ENCODE assay signal across 31 mouse cellular contexts in genomic region chr16:20643911-20644310, GRCm38 (mm10). TPM values are rescaled to one million over a fixed set of nuclear protein-coding genes. Genes with fewer than 3 reads are reported as not detected.
A peak's percentile ranks its signal among the peaks of the same experiment; 100 is the strongest.
DNase-seq lines count a peak whose midpoint lies in the region; ATAC-seq lines count a peak whose summit lies in the region.
"Had no signal": no experiment of that assay in that cellular context is flagged by ENCODE, and none has a peak within 500 bp of the region (broad histone marks: within the 10 kb centered on the region; RNA-seq: fewer than 3 reads in every experiment).

No protein-coding gene starts in this region.

- no peaks in the 10 kb centered on the region for H3K4me1 ChIP-seq in midbrain, embryonic 11.5 days (ENCODE audit: control insufficient read depth, insufficient read depth, low read length)
- H3K4me1 ChIP-seq in midbrain, embryonic 15.5 days, result no peaks in the 10 kb centered on the region
- H3K4me1 ChIP-seq in embryonic facial prominence, embryonic 15.5 days, result peaks cover 2% of the 10 kb centered on the region; the same call in 1 of the 2 replicates
- H3K4me1 ChIP-seq: embryonic facial prominence, embryonic 12.5 days; forebrain, embryonic 13.5 days; heart, embryonic 12.5 days; heart, embryonic 15.5 days had no signal

- H3K4me2 ChIP-seq in midbrain, embryonic 11.5 days, result no peak overlapping the region
- H3K4me2 ChIP-seq in midbrain, embryonic 15.5 days, result no peak overlapping the region
- H3K4me2 ChIP-seq in embryonic facial prominence, embryonic 15.5 days (replicated peaks), result no peak overlapping the region
- H3K4me2 ChIP-seq: embryonic facial prominence, embryonic 12.5 days; forebrain, embryonic 13.5 days; heart, embryonic 12.5 days; heart, embryonic 15.5 days; hindbrain, embryonic 14.5 days had no signal

- peak; percentile 81 to 89 for DNase-seq in adrenal gland, adult (ENCODE audit: inconsistent age in 2 of 2, low spot score in 1 of 2)
- no peak for DNase-seq in adrenal gland, postnatal 4 days (ENCODE audit: low spot score in 2 of 2)
- DNase-seq in midbrain, embryonic 11.5 days (ENCODE audit: low spot score, missing footprints), result peak; percentile 10
- peak; percentile 36 for DNase-seq in adrenal gland, postnatal 14 days
- DNase-seq in testis, postnatal 14 days (ENCODE audit: low spot score), result no peak
- DNase-seq in frontal cortex, postnatal 14 days (ENCODE audit: low spot score in 2 of 2), result no peak
- DNase-seq: cerebellum, adult 18-20 months; cerebellum, adult 9-10 months; cerebellum, postnatal 14 days; gastrocnemius, adult 2 months; gastrocnemius, postnatal 14 days; heart, adult 11 months; heart, postnatal 10 days; heart, postnatal 36 days; kidney, adult 18-20 months had no signal

- no peaks in the 10 kb centered on the region for H3K27me3 ChIP-seq in midbrain, embryonic 11.5 days (ENCODE audit: control insufficient read depth, insufficient read depth, low read length)
- no peaks in the 10 kb centered on the region for H3K27me3 ChIP-seq in midbrain, embryonic 15.5 days (replicated peaks)
- no peaks in the 10 kb centered on the region for H3K27me3 ChIP-seq in embryonic facial prominence, embryonic 15.5 days
- H3K27me3 ChIP-seq: CH12.LX; embryonic facial prominence, embryonic 12.5 days; forebrain, embryonic 13.5 days; heart, embryonic 15.5 days had no signal

- H3K9ac ChIP-seq in midbrain, embryonic 11.5 days (ENCODE audit: low read length), result no peak overlapping the region
- H3K9ac ChIP-seq in midbrain, embryonic 15.5 days, result no peak overlapping the region
- no peak overlapping the region for H3K9ac ChIP-seq in embryonic facial prominence, embryonic 15.5 days
- H3K9ac ChIP-seq: embryonic facial prominence, embryonic 12.5 days; forebrain, embryonic 13.5 days; heart, embryonic 12.5 days; heart, embryonic 15.5 days; hindbrain, embryonic 14.5 days had no signal

- H3K9me3 ChIP-seq in midbrain, embryonic 11.5 days (ENCODE audit: control insufficient read depth, low read length), result no peaks in the 10 kb centered on the region
- no peaks in the 10 kb centered on the region for H3K9me3 ChIP-seq in midbrain, embryonic 15.5 days
- H3K9me3 ChIP-seq in embryonic facial prominence, embryonic 15.5 days (replicated peaks), result no peaks in the 10 kb centered on the region
- H3K9me3 ChIP-seq: embryonic facial prominence, embryonic 12.5 days; forebrain, embryonic 10.5 days; forebrain, embryonic 13.5 days; G1E; heart, embryonic 12.5 days; heart, embryonic 15.5 days; hindbrain, embryonic 10.5 days had no signal

- no peaks in the 10 kb centered on the region for H3K36me3 ChIP-seq in midbrain, embryonic 11.5 days (ENCODE audit: control insufficient read depth, insufficient read depth, low read length)
- no peaks in the 10 kb centered on the region for H3K36me3 ChIP-seq in midbrain, embryonic 15.5 days (replicated peaks)
- no peaks in the 10 kb centered on the region for H3K36me3 ChIP-seq in embryonic facial prominence, embryonic 15.5 days
- H3K36me3 ChIP-seq: embryonic facial prominence, embryonic 12.5 days; forebrain, embryonic 10.5 days; G1E; heart, embryonic 12.5 days; heart, embryonic 15.5 days; hindbrain, embryonic 10.5 days had no signal

- H3K4me3 ChIP-seq in midbrain, embryonic 11.5 days (ENCODE audit: low read depth, low read length), result no peak overlapping the region
- H3K4me3 ChIP-seq in midbrain, embryonic 15.5 days, result no peak overlapping the region
- no peak overlapping the region for H3K4me3 ChIP-seq in embryonic facial prominence, embryonic 15.5 days (replicated peaks)
- H3K4me3 ChIP-seq: embryonic facial prominence, embryonic 12.5 days; forebrain, embryonic 10.5 days; forebrain, embryonic 13.5 days; gastrocnemius, adult 2 months; heart, embryonic 12.5 days; heart, embryonic 15.5 days; hindbrain, embryonic 10.5 days had no signal

- no peak for ATAC-seq in midbrain, embryonic 11.5 days (ENCODE audit: low FRiP score)
- no peak for ATAC-seq in midbrain, embryonic 15.5 days (replicated peaks)
- peak; percentile 57; the same call in 1 of the 2 replicates for ATAC-seq in embryonic facial prominence, embryonic 15.5 days (ENCODE audit: insufficient number of reproducible peaks, low FRiP score, low TSS enrichment, low read depth)
- ATAC-seq: forebrain, embryonic 13.5 days; forebrain, embryonic 16.5 days; hindbrain, postnatal 0 days; inflammation-experienced regulatory T-cells, adult 6 months; intestine, embryonic 16.5 days; Patski had no signal

- WGBS in midbrain, embryonic 11.5 days, result 86% methylated on average over 7 of the region's 7 CpGs
- WGBS in midbrain, embryonic 15.5 days, result 89% methylated on average over 7 of the region's 7 CpGs
- WGBS in embryonic facial prominence, embryonic 15.5 days, result 89% methylated on average over 7 of the region's 7 CpGs

- no peak overlapping the region for H3K27ac ChIP-seq in midbrain, embryonic 11.5 days (ENCODE audit: low read depth, low read length)
- H3K27ac ChIP-seq in midbrain, embryonic 15.5 days, result no peak overlapping the region
- no peak overlapping the region for H3K27ac ChIP-seq in embryonic facial prominence, embryonic 15.5 days (replicated peaks)
- H3K27ac ChIP-seq: embryonic facial prominence, embryonic 12.5 days; forebrain, embryonic 10.5 days; forebrain, embryonic 13.5 days; gastrocnemius, adult 2 months; heart, embryonic 15.5 days; hindbrain, embryonic 10.5 days; hindbrain, embryonic 14.5 days; hindbrain, postnatal 0 days had no signal

RNA-seq across cellular contexts. Expression of gene Psmd2, which starts 7.5 kb away (rescaled TPM):
- 100 to 1,000 TPM; 216 to 230 TPM for total RNA-seq in adrenal gland, postnatal 4 days (2021)
- polyA plus RNA-seq in midbrain, embryonic 11.5 days (2014; fragmentation: Nextera tagmentation; extraction: Ambion mirVana), result 474 and 502 TPM in 2 replicates
- 355 and 359 TPM in 2 replicates for polyA plus RNA-seq in midbrain, embryonic 15.5 days (2015; fragmentation: Nextera tagmentation; extraction: Ambion mirVana)
- 220 and 224 TPM in 2 replicates for total RNA-seq in adrenal gland, postnatal 14 days (2021)
- 293 and 297 TPM in 2 replicates for polyA plus RNA-seq in embryonic facial prominence, embryonic 15.5 days (2015; fragmentation: Nextera tagmentation; extraction: Ambion mirVana)

RNA-seq across cellular contexts. Expression of gene Ece2, which starts 14.3 kb away (rescaled TPM):
- 10 to 100 TPM; 11.4 to 14.9 TPM for total RNA-seq in adrenal gland, postnatal 4 days (2021)
- polyA plus RNA-seq in midbrain, embryonic 11.5 days (2014; fragmentation: Nextera tagmentation; extraction: Ambion mirVana), result 2.5 and 4.0 TPM in 2 replicates
- 17.1 and 19.9 TPM in 2 replicates for polyA plus RNA-seq in midbrain, embryonic 15.5 days (2015; fragmentation: Nextera tagmentation; extraction: Ambion mirVana)
- 12.1 and 13.2 TPM in 2 replicates for total RNA-seq in adrenal gland, postnatal 14 days (2021)
- polyA plus RNA-seq in embryonic facial prominence, embryonic 15.5 days (2015; fragmentation: Nextera tagmentation; extraction: Ambion mirVana), result 7.3 and 8.2 TPM in 2 replicates
- polyA plus RNA-seq: G1E; inflammation-experienced regulatory T-cells, adult 6 months had no signal

RNA-seq across cellular contexts. Expression of gene Camk2n2, which starts 22.8 kb away (rescaled TPM):
- 10 to 100 TPM; 16.1 to 16.3 TPM for total RNA-seq in adrenal gland, postnatal 4 days (2021)
- 4.9 and 5.2 TPM in 2 replicates for polyA plus RNA-seq in midbrain, embryonic 11.5 days (2014; fragmentation: Nextera tagmentation; extraction: Ambion mirVana)
- polyA plus RNA-seq in midbrain, embryonic 15.5 days (2015; fragmentation: Nextera tagmentation; extraction: Ambion mirVana), result 33.5 and 35.8 TPM in 2 replicates
- total RNA-seq in adrenal gland, postnatal 14 days (2021), result 31.7 and 50.9 TPM in 2 replicates
- polyA plus RNA-seq in embryonic facial prominence, embryonic 15.5 days (2015; fragmentation: Nextera tagmentation; extraction: Ambion mirVana), result 1.7 and 1.9 TPM in 2 replicates

RNA-seq across cellular contexts. Expression of gene Eif4g1, which starts 24.2 kb away (rescaled TPM):
- total RNA-seq in adrenal gland, postnatal 4 days (2021), result 100 to 1,000 TPM; 400 to 415 TPM
- polyA plus RNA-seq in midbrain, embryonic 11.5 days (2014; fragmentation: Nextera tagmentation; extraction: Ambion mirVana), result 132 and 142 TPM in 2 replicates
- polyA plus RNA-seq in midbrain, embryonic 15.5 days (2015; fragmentation: Nextera tagmentation; extraction: Ambion mirVana), result 146 and 148 TPM in 2 replicates
- 379 and 389 TPM in 2 replicates for total RNA-seq in adrenal gland, postnatal 14 days (2021)
- 177 and 188 TPM in 2 replicates for polyA plus RNA-seq in embryonic facial prominence, embryonic 15.5 days (2015; fragmentation: Nextera tagmentation; extraction: Ambion mirVana)

RNA-seq across cellular contexts. Expression of gene Alg3, which starts 32.4 kb away (rescaled TPM):
- 10 to 100 TPM; 15.9 to 17.6 TPM for total RNA-seq in adrenal gland, postnatal 4 days (2021)
- 54.6 and 55.1 TPM in 2 replicates for polyA plus RNA-seq in midbrain, embryonic 11.5 days (2014; fragmentation: Nextera tagmentation; extraction: Ambion mirVana)
- polyA plus RNA-seq in midbrain, embryonic 15.5 days (2015; fragmentation: Nextera tagmentation; extraction: Ambion mirVana), result 40.8 and 42.9 TPM in 2 replicates
- total RNA-seq in adrenal gland, postnatal 14 days (2021), result 23.0 and 24.2 TPM in 2 replicates
- 36.3 and 39.4 TPM in 2 replicates for polyA plus RNA-seq in embryonic facial prominence, embryonic 15.5 days (2015; fragmentation: Nextera tagmentation; extraction: Ambion mirVana)

Comparison
In these comparisons a context has a peak if more than half of its experiments do, and no peak if none do; other contexts are left out.
1. DNase-seq: peak in adrenal gland, adult (2 of 2), midbrain, embryonic 11.5 days (single experiment) and adrenal gland, postnatal 14 days (single experiment); none in adrenal gland, postnatal 4 days (0 of 2), testis, postnatal 14 days (single experiment) and frontal cortex, postnatal 14 days (0 of 2).